Mouse (Mus musculus): ENCODE data around the gene Psen1. TPM values are rescaled to one million over a fixed set of nuclear protein-coding genes. Genes with fewer than 3 reads are reported as not detected.

The Psen1 gene
- polyA plus RNA-seq, 1 experiment, result 36.6 TPM

DNA sequence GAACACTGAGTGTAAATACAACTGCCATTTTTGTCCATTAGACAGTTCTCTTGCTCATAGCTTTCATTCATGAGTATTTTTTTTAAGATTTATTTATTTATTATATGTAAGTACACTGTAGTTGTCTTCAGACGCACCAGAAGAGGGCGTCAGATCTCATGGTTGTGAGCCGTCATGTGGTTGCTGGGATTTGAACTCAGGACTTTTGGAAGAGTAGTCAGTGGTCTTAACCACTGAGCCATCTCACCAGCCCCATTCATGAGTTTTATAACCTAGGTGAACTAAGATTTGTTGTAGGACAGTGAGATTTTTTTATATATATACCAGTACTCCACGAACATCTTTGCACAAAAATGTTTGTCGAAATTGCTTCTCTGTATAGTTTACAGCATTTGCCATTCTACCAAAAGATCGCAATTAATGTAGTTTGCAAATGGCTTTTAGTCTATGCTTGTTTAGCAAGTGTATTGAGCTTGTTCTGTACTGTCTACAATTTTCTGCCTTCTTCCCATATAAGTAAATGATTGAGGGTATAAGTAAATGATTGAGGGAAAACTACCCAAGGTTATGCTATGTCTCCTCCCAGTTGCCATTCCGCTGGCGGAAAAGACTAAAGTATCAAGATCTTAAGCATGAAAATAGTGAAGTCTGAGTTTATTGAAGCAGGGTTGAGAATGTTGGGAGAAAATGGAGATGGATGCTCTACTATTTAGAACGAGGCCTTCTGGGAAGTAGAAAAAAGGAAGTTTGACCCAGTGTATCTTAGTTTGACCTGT, 1.2 kb upstream of the Psen1 start:
- H3K36me3 ChIP-seq (ENCODE audit: control insufficient read depth, insufficient read depth), result peaks cover 30% of the 10 kb centered on the region
- H3K4me3 ChIP-seq (ENCODE audit: insufficient read depth, poor library complexity, severe bottlenecking), result no peak overlapping the region
- H3K79me2 ChIP-seq (ENCODE audit: control insufficient read depth, insufficient read depth), result peaks cover 36% of the 10 kb centered on the region
- no peaks in the 10 kb centered on the region for H3K27me3 ChIP-seq (ENCODE audit: control insufficient read depth, insufficient read depth, insufficient read length)
- no peak for TF ChIP-seq MAX (IDR thresholded peaks at IDR 0.05)
- TF ChIP-seq USF1 (IDR thresholded peaks at IDR 0.05; ENCODE audit: low read depth), result no peak
- TF ChIP-seq CTCF (IDR thresholded peaks at IDR 0.05; ENCODE audit: control insufficient read depth, insufficient read depth, insufficient read length), result no peak
- no peak for TF ChIP-seq FOSL1 (IDR thresholded peaks at IDR 0.05; ENCODE audit: insufficient read depth, low read length, poor library complexity, severe bottlenecking)
- TF ChIP-seq MYOD1 (IDR thresholded peaks at IDR 0.05; ENCODE audit: control insufficient read depth, insufficient read length, low read depth), result no peak
- no peak for TF ChIP-seq CEBPB (IDR thresholded peaks at IDR 0.05; ENCODE audit: low read depth)
- no peak for TF ChIP-seq MYOG (IDR thresholded peaks at IDR 0.05; ENCODE audit: control insufficient read depth, extremely low read depth, insufficient read length)
- no peak overlapping the region for H3ac ChIP-seq (ENCODE audit: control insufficient read depth, insufficient read length, low read depth)
- H3K79me3 ChIP-seq (ENCODE audit: low read depth), result peaks cover 31% of the 10 kb centered on the region

DNA sequence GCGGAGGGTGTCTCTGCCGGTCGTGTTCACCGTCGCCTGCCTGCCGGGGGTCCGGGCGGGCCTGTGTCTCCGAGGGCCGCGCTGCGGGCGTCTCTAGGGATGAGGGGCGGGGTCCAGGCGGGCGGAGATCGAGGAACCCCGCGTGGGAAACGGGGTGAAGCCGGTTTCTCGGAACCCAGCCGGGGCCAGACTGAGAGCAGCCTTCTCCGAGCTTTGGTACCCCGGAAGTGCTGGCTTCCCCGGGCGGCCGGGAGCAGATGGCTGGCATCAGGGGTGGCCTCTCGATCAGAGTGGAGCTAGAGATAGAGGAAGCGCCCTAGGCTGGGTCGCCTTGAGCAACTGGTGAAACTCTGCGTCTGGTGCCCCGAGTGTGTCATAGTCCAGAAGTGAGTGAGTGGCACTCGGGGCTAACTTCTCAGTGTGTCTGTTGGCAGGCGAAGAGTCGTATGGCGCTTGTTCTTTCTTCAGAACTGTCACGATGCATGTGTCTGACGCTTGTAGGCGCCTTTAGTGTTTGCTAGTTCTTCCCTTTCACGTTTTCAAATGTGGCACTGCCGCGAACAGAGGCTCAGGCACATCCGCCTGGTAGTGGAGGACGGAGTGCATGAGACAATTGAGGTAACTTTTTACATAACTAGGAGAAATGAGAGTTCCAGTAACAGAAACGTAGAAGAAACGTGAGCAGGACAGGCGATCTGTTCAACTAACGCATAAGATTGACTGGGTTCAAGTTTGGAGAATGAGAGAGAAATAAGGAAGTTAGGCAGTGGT, 549 bp downstream of the Psen1 start:
- no peaks in the 10 kb centered on the region for H3K27me3 ChIP-seq (ENCODE audit: control insufficient read depth, insufficient read depth, insufficient read length)
- peak overlapping the region; percentile 75 for H3K4me3 ChIP-seq (ENCODE audit: insufficient read depth, poor library complexity, severe bottlenecking)
- H3K79me2 ChIP-seq (ENCODE audit: control insufficient read depth, insufficient read depth), result peaks cover 54% of the 10 kb centered on the region
- H3ac ChIP-seq (ENCODE audit: control insufficient read depth, insufficient read length, low read depth), result peak overlapping the region; percentile 82
- peaks cover 20% of the 10 kb centered on the region for H3K36me3 ChIP-seq (ENCODE audit: control insufficient read depth, insufficient read depth)
- TF ChIP-seq USF1 (IDR thresholded peaks at IDR 0.05; ENCODE audit: low read depth), result no peak
- TF ChIP-seq MYOD1 (IDR thresholded peaks at IDR 0.05; ENCODE audit: control insufficient read depth, insufficient read length, low read depth), result no peak
- TF ChIP-seq CTCF (IDR thresholded peaks at IDR 0.05; ENCODE audit: control insufficient read depth, insufficient read depth, insufficient read length), result no peak
- no peak for TF ChIP-seq MYOG (IDR thresholded peaks at IDR 0.05; ENCODE audit: control insufficient read depth, extremely low read depth, insufficient read length)
- no peak for TF ChIP-seq FOSL1 (IDR thresholded peaks at IDR 0.05; ENCODE audit: insufficient read depth, low read length, poor library complexity, severe bottlenecking)
- no peak for TF ChIP-seq CEBPB (IDR thresholded peaks at IDR 0.05; ENCODE audit: low read depth)
- no peak for TF ChIP-seq MAX (IDR thresholded peaks at IDR 0.05)
- H3K79me3 ChIP-seq (ENCODE audit: low read depth), result peaks cover 43% of the 10 kb centered on the region

DNA sequence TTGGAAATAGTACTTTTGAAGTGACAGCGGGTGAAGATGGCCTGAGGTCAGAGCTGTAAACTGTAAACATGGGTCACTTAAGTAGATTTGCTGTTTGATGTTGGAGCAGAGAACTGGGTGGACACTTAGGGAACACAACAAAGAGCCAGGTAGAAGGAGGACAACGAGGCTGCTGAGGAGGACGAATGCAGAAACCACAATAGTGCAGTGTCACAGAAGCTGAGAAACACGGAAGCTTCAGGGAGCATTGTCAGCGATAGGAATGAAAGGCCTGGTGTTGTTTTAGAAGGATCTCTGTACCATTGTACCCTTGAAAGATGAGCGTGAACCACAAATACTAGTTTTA, 1.1 kb downstream of the Psen1 start:
- Histone ChIP-seq H3K79me3 (ENCODE audit: low read depth) (peaks cover 48% of the 10 kb centered on the region), H3K4me3 (ENCODE audit: insufficient read depth, poor library complexity, severe bottlenecking) (peak overlapping the region; percentile 75), H3K27me3 (ENCODE audit: control insufficient read depth, insufficient read depth, insufficient read length) (no peaks in the 10 kb centered on the region), H3K36me3 (ENCODE audit: control insufficient read depth, insufficient read depth) (peaks cover 14% of the 10 kb centered on the region), H3K79me2 (ENCODE audit: control insufficient read depth, insufficient read depth) (peaks cover 59% of the 10 kb centered on the region), H3ac (ENCODE audit: control insufficient read depth, insufficient read length, low read depth) (peak overlapping the region; percentile 82)
- TF ChIP-seq FOSL1 (IDR thresholded peaks at IDR 0.05; ENCODE audit: insufficient read depth, low read length, poor library complexity, severe bottlenecking) (no peak), MAX (IDR thresholded peaks at IDR 0.05) (no peak), CTCF (IDR thresholded peaks at IDR 0.05; ENCODE audit: control insufficient read depth, insufficient read depth, insufficient read length) (no peak), MYOG (IDR thresholded peaks at IDR 0.05; ENCODE audit: control insufficient read depth, extremely low read depth, insufficient read length) (no peak), USF1 (IDR thresholded peaks at IDR 0.05; ENCODE audit: low read depth) (no peak)

DNA sequence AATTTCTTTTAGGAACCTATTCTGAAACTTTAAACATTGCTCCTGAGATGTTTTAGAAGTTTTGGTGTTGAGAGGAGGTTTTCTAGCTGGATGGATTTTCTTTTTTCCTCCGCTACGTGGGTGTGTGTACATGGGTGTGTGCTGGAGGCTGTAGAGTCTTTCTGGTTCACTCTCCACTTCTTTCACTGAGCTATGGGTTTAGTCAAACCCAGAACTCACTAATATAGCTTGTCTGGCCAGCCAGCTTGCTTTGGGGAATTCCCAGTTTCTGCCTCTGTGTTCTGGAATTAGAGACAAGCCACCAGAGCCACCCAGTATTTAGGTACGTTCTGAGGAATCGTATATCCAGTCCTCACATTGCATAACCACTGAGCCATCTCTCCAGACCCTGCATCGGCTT, 6.1 kb downstream of the Psen1 start:
- TF ChIP-seq USF1 (IDR thresholded peaks at IDR 0.05; ENCODE audit: low read depth) (no peak), MAX (IDR thresholded peaks at IDR 0.05) (no peak), CTCF (IDR thresholded peaks at IDR 0.05; ENCODE audit: control insufficient read depth, insufficient read depth, insufficient read length) (no peak), CEBPB (IDR thresholded peaks at IDR 0.05; ENCODE audit: low read depth) (no peak), FOSL1 (IDR thresholded peaks at IDR 0.05; ENCODE audit: insufficient read depth, low read length, poor library complexity, severe bottlenecking) (no peak), MYOG (IDR thresholded peaks at IDR 0.05; ENCODE audit: control insufficient read depth, extremely low read depth, insufficient read length) (no peak), MYOD1 (IDR thresholded peaks at IDR 0.05; ENCODE audit: control insufficient read depth, insufficient read length, low read depth) (no peak)
- Histone ChIP-seq H3K79me2 (ENCODE audit: control insufficient read depth, insufficient read depth) (peaks cover 100% of the 10 kb centered on the region), H3K27me3 (ENCODE audit: control insufficient read depth, insufficient read depth, insufficient read length) (no peaks in the 10 kb centered on the region), H3ac (ENCODE audit: control insufficient read depth, insufficient read length, low read depth) (no peak overlapping the region), H3K4me3 (ENCODE audit: insufficient read depth, poor library complexity, severe bottlenecking) (no peak overlapping the region), H3K79me3 (ENCODE audit: low read depth) (peaks cover 75% of the 10 kb centered on the region), H3K36me3 (ENCODE audit: control insufficient read depth, insufficient read depth) (peaks cover 9% of the 10 kb centered on the region)

DNA sequence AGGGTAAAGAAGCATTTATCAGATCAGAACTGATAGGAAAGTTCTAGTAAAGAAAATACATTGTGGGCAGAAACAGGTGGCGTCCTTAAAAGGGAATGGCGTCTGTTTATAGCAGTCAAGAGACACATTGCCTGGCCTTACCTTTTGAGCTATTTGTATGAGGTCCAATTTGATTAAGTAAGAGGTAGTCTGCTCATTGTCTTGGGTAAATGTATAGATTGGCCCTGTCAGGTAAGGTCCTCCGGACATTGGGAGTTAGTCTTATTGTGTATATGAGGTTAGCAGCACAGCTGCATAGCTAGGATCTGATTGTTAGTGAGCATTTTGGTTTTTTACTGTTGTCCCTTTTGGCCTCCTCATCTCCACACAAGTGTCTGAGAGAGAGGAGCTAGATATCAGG, 6.7 kb downstream of the Psen1 start:
- peaks cover 9% of the 10 kb centered on the region for H3K36me3 ChIP-seq (ENCODE audit: control insufficient read depth, insufficient read depth)
- H3K79me2 ChIP-seq (ENCODE audit: control insufficient read depth, insufficient read depth), result peaks cover 96% of the 10 kb centered on the region
- H3ac ChIP-seq (ENCODE audit: control insufficient read depth, insufficient read length, low read depth), result no peak overlapping the region
- no peaks in the 10 kb centered on the region for H3K27me3 ChIP-seq (ENCODE audit: control insufficient read depth, insufficient read depth, insufficient read length)
- H3K79me3 ChIP-seq (ENCODE audit: low read depth), result peaks cover 69% of the 10 kb centered on the region
- no peak overlapping the region for H3K4me3 ChIP-seq (ENCODE audit: insufficient read depth, poor library complexity, severe bottlenecking)
- no peak for TF ChIP-seq USF1 (IDR thresholded peaks at IDR 0.05; ENCODE audit: low read depth)
- no peak for TF ChIP-seq MYOD1 (IDR thresholded peaks at IDR 0.05; ENCODE audit: control insufficient read depth, insufficient read length, low read depth)
- no peak for TF ChIP-seq CEBPB (IDR thresholded peaks at IDR 0.05; ENCODE audit: low read depth)
- no peak for TF ChIP-seq MYOG (IDR thresholded peaks at IDR 0.05; ENCODE audit: control insufficient read depth, extremely low read depth, insufficient read length)
- TF ChIP-seq CTCF (IDR thresholded peaks at IDR 0.05; ENCODE audit: control insufficient read depth, insufficient read depth, insufficient read length), result no peak
- no peak for TF ChIP-seq MAX (IDR thresholded peaks at IDR 0.05)
- TF ChIP-seq FOSL1 (IDR thresholded peaks at IDR 0.05; ENCODE audit: insufficient read depth, low read length, poor library complexity, severe bottlenecking), result no peak
